Mouse (Mus musculus) hindbrain, embryonic 11.5 days (tissue): ENCODE data around the gene Olfr315. TPM values are rescaled to one million over a fixed set of nuclear protein-coding genes. Genes with fewer than 3 reads are reported as not detected.
"Not testable (repeated sequence)": the region's sequence is repeated elsewhere in the genome, so short reads cannot be mapped to it uniquely, and the experiment has no call there.

Experiments used
- ATAC-seq: fragments of 200-750 bp; cut with Nextera tagmentation; 2 replicates; pipeline ENCODE4 v1.8.0; 2017; ENCODE audit warnings: mild to moderate bottlenecking, moderate TSS enrichment, moderate library complexity; ENCODE audit not compliant: low FRiP score
- DNase-seq: peaks from one replicate; pipeline ENCODE4 v3.0.0-alpha.2; 2015; ENCODE audit warnings: low spot score
- H3K27ac ChIP-seq: fragments of 300-500 bp; sonication (generic); 2 replicates; pipeline ENCODE4 v1.5.1; 2014; ENCODE audit warnings: mild to moderate bottlenecking, low read depth, low read length
- H3K27me3 ChIP-seq: fragments of 300-500 bp; sonication (generic); 2 replicates; pipeline ENCODE4 v1.6.1; 2014; ENCODE audit warnings: mild to moderate bottlenecking, low read length, moderate library complexity, mixed read lengths; ENCODE audit not compliant: control insufficient read depth, insufficient read depth
- H3K36me3 ChIP-seq: fragments of 300-500 bp; sonication (generic); 2 replicates; pipeline ENCODE4 v1.6.1; 2014; ENCODE audit warnings: mild to moderate bottlenecking, low read length, moderate library complexity, mixed read lengths; ENCODE audit not compliant: control insufficient read depth, insufficient read depth
- H3K4me1 ChIP-seq: fragments of 300-500 bp; sonication (generic); replicated peaks from 2 replicates; pipeline ENCODE4 v1.6.1; 2014; ENCODE audit warnings: low read length, mixed read lengths; ENCODE audit not compliant: control insufficient read depth, insufficient read depth
- H3K4me2 ChIP-seq: fragments of 300-500 bp; sonication (generic); replicated peaks from 2 replicates; pipeline ENCODE4 v1.6.1; 2014; ENCODE audit warnings: mild to moderate bottlenecking, low read depth, low read length
- H3K4me3 ChIP-seq: fragments of 300-500 bp; sonication (generic); 2 replicates; pipeline ENCODE4 v1.5.1; 2014; ENCODE audit warnings: low read depth, low read length
- H3K9ac ChIP-seq: fragments of 300-500 bp; sonication (generic); 2 replicates; pipeline ENCODE4 v1.6.1; 2014; ENCODE audit warnings: low read depth, low read length
- H3K9me3 ChIP-seq: fragments of 300-500 bp; sonication (generic); 2 replicates; pipeline ENCODE4 v1.6.1; 2016; ENCODE audit warnings: low read length; ENCODE audit not compliant: control insufficient read depth
- WGBS: fragments of 180-500 bp; shearing (Covaris S2); extraction: QIAGEN DNeasy Blood & Tissue Kit; methylation state at CpG from one replicate; pipeline ENCODE4 v1.1.7; 2014; 5-methylcytosine and 5-hydroxymethylcytosine counted together
- polyA plus RNA-seq: library from polyadenylated mRNA; unstranded; fragments of >200 nt; fragmentation: Nextera tagmentation; extraction: Ambion mirVana; gene quantifications from 2 replicates; pipeline ENCODE4 v1.2.1, GENCODE M21; 2014

The Olfr315 gene
- polyA plus RNA-seq, 1 experiment from 2014 or later: not detected

- H3K9ac ChIP-seq: no peak within 1 kb of the TSS
- no peaks in the 10 kb centered on the region for H3K9me3 ChIP-seq
- 37% methylated on average over 14 of the region's 14 CpGs for WGBS
- H3K36me3 ChIP-seq: no peaks in the 10 kb centered on the region
- H3K27ac ChIP-seq: no peak within 1 kb of the TSS
- no peak within 1 kb of the TSS for H3K4me2 ChIP-seq
- no peaks in the 10 kb centered on the region for H3K27me3 ChIP-seq
- no peaks in the 10 kb centered on the region for H3K4me1 ChIP-seq
- DNase-seq (peak; percentile 57), ATAC-seq (peak; percentile 57)
- H3K4me3 ChIP-seq: no peak within 1 kb of the TSS
Observed at GRCm38 (mm10) chr11:58801558-58802228, 28.7 kb downstream of the Olfr315 start, which contains the start of gene Fam183b. Fam183b (minus strand) TSS chr11:58801960.

GRCm38 (mm10) chr11:58803871-58804270, 30.9 kb downstream of the Olfr315 start:
- 72% methylated on average over 4 of the region's 4 CpGs for WGBS
- Histone ChIP-seq H3K4me3 (no peak overlapping the region), H3K9ac (no peak overlapping the region), H3K9me3 (no peaks in the 10 kb centered on the region), H3K4me1 (no peaks in the 10 kb centered on the region), H3K36me3 (no peaks in the 10 kb centered on the region), H3K4me2 (no peak overlapping the region), H3K27ac (no peak overlapping the region), H3K27me3 (no peaks in the 10 kb centered on the region)
- DNase-seq (no peak), ATAC-seq (no peak)

GRCm38 (mm10) chr11:58804393-58804792, 31.4 kb downstream of the Olfr315 start:
- ATAC-seq: no peak
- H3K4me1 ChIP-seq: no peaks in the 10 kb centered on the region
- H3K9me3 ChIP-seq: no peaks in the 10 kb centered on the region
- no peak overlapping the region for H3K4me3 ChIP-seq
- H3K9ac ChIP-seq: no peak overlapping the region
- H3K27ac ChIP-seq: no peak overlapping the region
- DNase-seq: no peak
- H3K27me3 ChIP-seq: no peaks in the 10 kb centered on the region
- 81% methylated on average over 2 of the region's 2 CpGs for WGBS
- H3K4me2 ChIP-seq: no peak overlapping the region
- H3K36me3 ChIP-seq: no peaks in the 10 kb centered on the region

- Histone ChIP-seq H3K4me3 (no peak overlapping the region), H3K9ac (no peak overlapping the region), H3K4me2 (no peak overlapping the region), H3K4me1 (no peaks in the 10 kb centered on the region), H3K27me3 (no peaks in the 10 kb centered on the region), H3K9me3 (no peaks in the 10 kb centered on the region), H3K36me3 (no peaks in the 10 kb centered on the region), H3K27ac (no peak overlapping the region)
- DNase-seq: no peak
- 16% methylated on average over 1 of the region's 1 CpGs for WGBS
- no peak for ATAC-seq
Observed at GRCm38 (mm10) chr11:58812001-58812400, 39.0 kb downstream of the Olfr315 start.

- WGBS: 73% methylated on average over 1 of the region's 1 CpGs
- ATAC-seq, DNase-seq, H3K4me3 ChIP-seq, H3K27ac ChIP-seq, H3K4me2 ChIP-seq, H3K4me1 ChIP-seq, H3K9ac ChIP-seq, H3K36me3 ChIP-seq, H3K9me3 ChIP-seq, H3K27me3 ChIP-seq: not testable (repeated sequence)
Observed at GRCm38 (mm10) chr11:58814700-58815099, 41.7 kb downstream of the Olfr315 start, which contains the start of gene Olfr313. Olfr313 (plus strand) TSS chr11:58815000.

GRCm38 (mm10) chr11:58815676-58816075, 42.7 kb downstream of the Olfr315 start:
- Histone ChIP-seq H3K4me1 (no peaks in the 10 kb centered on the region), H3K9ac (no peak overlapping the region), H3K27ac (no peak overlapping the region), H3K27me3 (no peaks in the 10 kb centered on the region), H3K4me2 (no peak overlapping the region), H3K9me3 (no peaks in the 10 kb centered on the region), H3K36me3 (no peaks in the 10 kb centered on the region), H3K4me3 (no peak overlapping the region)
- ATAC-seq (no peak), DNase-seq (no peak)
- 96% methylated on average over 1 of the region's 1 CpGs for WGBS

- H3K9me3 ChIP-seq, DNase-seq, ATAC-seq, H3K4me3 ChIP-seq, H3K27me3 ChIP-seq, H3K9ac ChIP-seq, H3K4me2 ChIP-seq, H3K4me1 ChIP-seq, H3K36me3 ChIP-seq, H3K27ac ChIP-seq: not testable (repeated sequence)
Observed at GRCm38 (mm10) chr11:58828937-58829336, 55.9 kb downstream of the Olfr315 start, which contains the start of gene Olfr312. Olfr312 (plus strand) TSS chr11:58829237.

GRCm38 (mm10) chr11:58829764-58830163, 56.8 kb downstream of the Olfr315 start:
- DNase-seq (no peak), ATAC-seq (no peak)
- H3K27ac ChIP-seq: no peak overlapping the region
- H3K4me2 ChIP-seq: no peak overlapping the region
- no peaks in the 10 kb centered on the region for H3K27me3 ChIP-seq
- H3K9me3 ChIP-seq: no peaks in the 10 kb centered on the region
- no peaks in the 10 kb centered on the region for H3K4me1 ChIP-seq
- H3K9ac ChIP-seq: no peak overlapping the region
- WGBS: 88% methylated on average over 3 of the region's 3 CpGs
- no peaks in the 10 kb centered on the region for H3K36me3 ChIP-seq
- no peak overlapping the region for H3K4me3 ChIP-seq
